Mouse (Mus musculus) thymus, adult 2 months (tissue): ENCODE measurements around the gene Trpv5. TPM values are rescaled to one million over a fixed set of nuclear protein-coding genes. Genes with fewer than 3 reads are reported as not detected.

Experiments
- DNase-seq: peaks from one replicate; pipeline ENCODE4 v3.0.0; 2021
- H3K27ac ChIP-seq: fragments of 200-500 bp; 2 replicates; pipeline ENCODE4 v1.5.1; 2012; ENCODE audit warnings: low read length, control low read depth; ENCODE audit not compliant: control insufficient read depth, insufficient read depth
- H3K27me3 ChIP-seq: fragments of 200-500 bp; 2 replicates; pipeline ENCODE4 v1.6.1; 2012; ENCODE audit warnings: mild to moderate bottlenecking, low read length, moderate library complexity, mixed read lengths; ENCODE audit not compliant: control insufficient read depth, insufficient read depth
- H3K36me3 ChIP-seq: fragments of 200-500 bp; 2 replicates; pipeline ENCODE4 v1.6.1; 2012; ENCODE audit warnings: mild to moderate bottlenecking, low read length, moderate library complexity; ENCODE audit not compliant: control insufficient read depth, insufficient read depth
- H3K4me1 ChIP-seq: fragments of 200-500 bp; replicated peaks from 2 replicates; pipeline ENCODE4 v1.6.1; 2012; ENCODE audit warnings: low read length; ENCODE audit not compliant: control insufficient read depth, insufficient read depth
- H3K4me3 ChIP-seq: fragments of 200-500 bp; 2 replicates; pipeline ENCODE4 v1.5.1; 2012; ENCODE audit warnings: mild to moderate bottlenecking, low read length, control low read depth, moderate library complexity; ENCODE audit not compliant: control insufficient read depth, insufficient read depth
- CTCF ChIP-seq: fragments of 200-500 bp; IDR thresholded peaks from 2 replicates; pipeline ENCODE4 v1.5.1; 2012; ENCODE audit warnings: mild to moderate bottlenecking, control low read depth, low read length, moderate library complexity, borderline replicate concordance; ENCODE audit not compliant: control insufficient read depth, poor library complexity, insufficient read depth; ENCODE audit errors: extremely low read depth
- POLR2A ChIP-seq: fragments of 200-500 bp; IDR thresholded peaks from 2 replicates; pipeline ENCODE4 v1.6.1; 2012; ENCODE audit warnings: mild to moderate bottlenecking, low read length, control low read depth, moderate library complexity; ENCODE audit not compliant: control insufficient read depth, poor library complexity, insufficient read depth; ENCODE audit errors: extremely low read depth
- WGBS: fragments of 180-500 bp; shearing (Covaris S2); methylation state at CpG from one replicate; pipeline ENCODE4 v1.1.7; 2018; 5-methylcytosine and 5-hydroxymethylcytosine counted together
- polyA plus RNA-seq: library from polyadenylated mRNA; depleted of rRNA; stranded (reverse); fragments of >200 nt; gene quantifications from 2 replicates; pipeline ENCODE4 v1.2.3, GENCODE M21; 2012; rRNA removed

Gene Trpv5
- polyA plus RNA-seq: not detected in 2 replicates

DNA sequence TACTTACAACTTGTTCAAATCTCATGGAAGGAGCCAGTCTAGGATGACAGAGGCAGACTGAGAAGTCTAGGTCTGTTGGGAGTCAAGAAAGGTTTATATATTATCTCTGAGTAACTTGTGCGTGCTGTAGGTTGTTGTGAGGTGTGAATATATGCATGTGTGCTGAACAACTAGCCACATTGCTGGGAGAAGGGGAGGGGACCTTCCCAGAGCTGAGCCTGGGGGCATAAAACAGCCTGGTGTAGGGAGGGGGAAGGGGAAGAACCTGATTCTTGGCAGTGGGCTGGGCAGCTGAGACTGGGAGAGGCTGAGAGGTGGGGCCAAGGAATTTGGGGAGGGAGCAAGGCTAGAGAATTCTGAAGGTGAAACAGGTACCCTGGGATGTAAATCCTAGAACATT, at the start of gene Trpv5:
Trpv5 (minus strand) TSS at position 101 of the 400 bp plus-strand sequence.
- TF ChIP-seq POLR2A: no peak
- TF ChIP-seq CTCF: no peak
- Histone ChIP-seq H3K27ac (no peak within 1 kb of the TSS), H3K36me3 (no peaks in the 10 kb centered on the region), H3K27me3 (no peaks in the 10 kb centered on the region), H3K4me3 (no peak within 1 kb of the TSS), H3K4me1 (no peaks in the 10 kb centered on the region; the same call in 1 of the 2 replicates)
- no peak for DNase-seq
- 88% methylated on average over 1 of the region's 1 CpGs for WGBS

DNA sequence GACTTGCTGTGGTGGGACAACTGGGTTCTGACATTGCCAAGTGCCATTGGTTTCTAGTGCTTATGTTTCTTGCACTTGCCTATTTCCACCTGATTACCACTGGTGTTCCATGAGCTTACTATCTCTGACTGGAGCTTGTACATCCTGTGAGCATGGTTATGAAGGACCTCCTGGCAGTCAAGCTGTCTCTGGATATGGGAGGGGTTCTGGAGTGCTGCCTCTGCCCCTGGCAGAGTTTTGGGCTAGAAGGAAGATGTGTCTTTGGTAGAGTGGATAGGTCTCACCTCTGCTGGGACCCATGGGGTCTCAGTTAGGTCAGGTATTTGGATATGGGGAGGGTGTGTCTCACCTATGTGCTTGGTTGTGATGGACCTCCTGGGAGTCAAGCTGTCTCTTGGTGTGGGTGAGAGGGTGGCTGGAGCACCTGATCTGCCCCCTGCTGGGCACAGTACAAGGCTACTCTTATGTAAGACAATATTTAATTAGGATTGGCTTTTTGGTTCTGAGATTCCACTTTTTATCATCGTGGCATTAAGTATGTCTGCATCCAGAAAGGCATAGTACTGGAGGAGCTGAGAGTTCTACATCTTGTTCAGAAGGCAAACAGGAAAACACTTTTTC, 47.5 kb upstream of the Trpv5 start:
- peak; percentile 43 for DNase-seq
- 71% methylated on average over 1 of the region's 1 CpGs for WGBS

DNA sequence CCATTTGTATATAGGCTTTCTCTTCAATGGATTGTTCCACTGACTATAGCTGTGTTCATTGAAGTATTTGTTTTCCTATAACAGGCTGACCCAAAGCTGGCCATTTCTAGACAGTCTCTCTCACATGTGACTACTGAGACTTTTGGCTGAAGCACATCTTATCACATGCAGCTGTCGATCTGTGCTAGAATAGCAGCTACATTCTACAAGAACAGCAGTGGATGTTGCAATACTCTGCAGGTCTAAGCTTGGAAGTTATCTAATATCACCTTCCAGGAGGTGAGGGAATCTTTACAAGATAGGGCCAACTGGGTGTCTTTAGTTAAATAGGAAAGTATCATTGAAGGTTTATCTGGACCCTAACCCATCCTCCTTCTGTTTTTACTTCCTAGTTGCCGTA, 40.9 kb upstream of the Trpv5 start:
- TF ChIP-seq CTCF (no peak), POLR2A (no peak)
- no peak overlapping the region for H3K4me3 ChIP-seq
- DNase-seq: no peak
- 90% methylated on average over 2 of the region's 2 CpGs for WGBS
- H3K4me1 ChIP-seq: no peaks in the 10 kb centered on the region
- H3K27me3 ChIP-seq: no peaks in the 10 kb centered on the region
- H3K27ac ChIP-seq: no peak overlapping the region
- H3K36me3 ChIP-seq: no peaks in the 10 kb centered on the region

More for the DNA sequence above, 47.5 kb upstream of the Trpv5 start:
- Histone ChIP-seq H3K27ac (no peak overlapping the region), H3K27me3 (no peaks in the 10 kb centered on the region), H3K4me3 (no peak overlapping the region), H3K4me1 (no peaks in the 10 kb centered on the region), H3K36me3 (no peaks in the 10 kb centered on the region)
- no peak for TF ChIP-seq POLR2A
- TF ChIP-seq CTCF: no peak

DNA sequence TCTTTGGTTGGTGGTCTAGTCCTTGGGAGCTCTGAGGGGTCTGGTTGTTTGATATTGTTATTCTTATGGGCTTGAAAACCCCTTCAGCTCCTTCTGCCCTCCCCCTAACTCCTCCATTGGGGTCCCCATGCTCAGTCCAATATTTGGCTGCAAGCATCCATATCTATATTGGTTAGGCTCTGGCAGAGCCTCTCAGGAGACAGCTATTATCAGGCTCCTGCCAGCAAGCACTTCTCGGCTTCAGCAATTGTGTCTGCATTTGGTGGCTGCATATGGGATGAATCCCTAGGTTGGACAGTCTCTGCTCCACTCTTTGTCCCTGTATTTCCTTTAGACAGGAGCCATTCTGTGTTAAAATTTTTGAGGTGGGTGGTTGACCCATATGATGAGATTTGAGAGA, 29.7 kb upstream of the Trpv5 start:
- no peak overlapping the region for H3K4me3 ChIP-seq
- no peak for TF ChIP-seq CTCF
- no peak for TF ChIP-seq POLR2A
- WGBS: 82% methylated on average over 1 of the region's 1 CpGs

DNA sequence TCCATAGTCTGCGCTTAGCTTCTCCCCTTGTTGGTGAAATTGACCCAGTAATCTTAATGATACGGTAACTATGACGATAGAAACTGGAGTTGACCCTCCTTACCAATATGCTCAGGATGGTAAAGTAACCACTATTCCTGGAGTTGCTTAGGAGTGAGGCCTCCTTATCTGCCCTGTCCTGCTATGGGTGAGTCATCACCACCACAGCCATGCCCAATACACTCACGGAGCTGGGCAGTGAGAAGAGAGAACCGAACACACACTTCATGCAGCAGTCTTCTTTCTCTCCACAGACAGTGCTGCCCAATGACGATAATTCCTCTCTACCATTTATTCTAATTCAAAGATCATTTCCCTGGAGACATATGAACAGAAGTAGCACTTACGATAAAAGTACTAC, 25.7 kb upstream of the Trpv5 start:
- H3K27ac ChIP-seq: no peak overlapping the region
- H3K4me3 ChIP-seq: no peak overlapping the region
- no peaks in the 10 kb centered on the region for H3K27me3 ChIP-seq
- TF ChIP-seq CTCF: no peak
- TF ChIP-seq POLR2A: no peak
- DNase-seq: no peak
- 95% methylated on average over 7 of the region's 7 CpGs for WGBS
- no peaks in the 10 kb centered on the region for H3K36me3 ChIP-seq
- no peaks in the 10 kb centered on the region for H3K4me1 ChIP-seq

More for the DNA sequence above, 29.7 kb upstream of the Trpv5 start:
- Histone ChIP-seq H3K27me3 (no peaks in the 10 kb centered on the region), H3K27ac (no peak overlapping the region), H3K36me3 (no peaks in the 10 kb centered on the region), H3K4me1 (no peaks in the 10 kb centered on the region)
- no peak for DNase-seq

DNA sequence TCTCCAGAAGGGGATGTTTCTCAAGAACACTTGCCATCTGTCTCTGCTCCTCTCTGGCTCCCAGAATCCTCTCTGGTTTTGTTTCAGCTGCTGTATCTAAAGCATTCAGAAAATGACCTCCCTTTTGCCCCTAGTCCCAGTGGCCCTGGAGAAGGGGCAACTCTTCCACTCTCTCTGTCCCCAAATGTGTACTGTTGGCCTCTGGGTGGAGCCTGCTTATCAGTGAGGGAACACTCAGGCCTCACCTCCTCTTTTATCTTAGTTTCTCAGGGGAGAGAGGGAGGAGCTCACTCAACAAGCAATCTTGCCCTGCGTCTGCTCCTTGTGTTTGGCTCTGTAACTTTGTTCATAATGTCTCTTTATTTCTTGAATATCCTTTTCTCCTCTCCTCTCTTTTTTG, 23.6 kb upstream of the Trpv5 start, which contains the start of gene Kel:
Kel (minus strand) TSS at position 217 of the 400 bp plus-strand sequence.
- no peak within 1 kb of the TSS for H3K27ac ChIP-seq
- H3K4me3 ChIP-seq: no peak within 1 kb of the TSS
- TF ChIP-seq CTCF: no peak
- TF ChIP-seq POLR2A: no peak
- 68% methylated on average over 1 of the region's 1 CpGs for WGBS
- H3K4me1 ChIP-seq: no peaks in the 10 kb centered on the region
- no peaks in the 10 kb centered on the region for H3K36me3 ChIP-seq
- no peaks in the 10 kb centered on the region for H3K27me3 ChIP-seq
- DNase-seq: no peak
